Mouse (Mus musculus): ENCODE data around the gene Zfp654. TPM values are rescaled to one million over a fixed set of nuclear protein-coding genes. Genes with fewer than 3 reads are reported as not detected.
A peak's percentile ranks its signal among the peaks of the same experiment; 100 is the strongest.

The Zfp654 gene
- polyA plus RNA-seq, 1 experiment from 2014 or later: 2.4 TPM

GRCm38 (mm10) chr16:64757666-64758400, 93.6 kb downstream of the Zfp654 start:
- Histone ChIP-seq H3K36me3 (ENCODE audit: control insufficient read depth, insufficient read depth, low read length) (no peaks in the 10 kb centered on the region; the same call in 1 of the 2 replicates), H3K4me1 (replicated peaks; ENCODE audit: control insufficient read depth, insufficient read depth) (no peaks in the 10 kb centered on the region), H3K4me3 (ENCODE audit: low read depth, low read length) (no peak overlapping the region), H3K4me2 (replicated peaks; ENCODE audit: low read depth) (no peak overlapping the region), H3K27me3 (ENCODE audit: control insufficient read depth, insufficient read depth, low read length) (no peaks in the 10 kb centered on the region), H3K9me3 (ENCODE audit: control insufficient read depth, low read length) (no peaks in the 10 kb centered on the region), H3K27ac (replicated peaks) (peak overlapping the region; percentile 61), H3K9ac (ENCODE audit: low read length) (no peak overlapping the region)
- no peak for DNase-seq (ENCODE audit: low spot score)
- ATAC-seq (ENCODE audit: low FRiP score, low TSS enrichment): no peak
- WGBS: 66% methylated on average over 7 of the region's 7 CpGs
- TF ChIP-seq CTCF (IDR thresholded peaks at IDR 0.05; ENCODE audit: low read depth) (no peak), EP300 (optimal IDR thresholded peaks at IDR 0.05) (no peak)

GRCm38 (mm10) chr16:64756321-64756720, 95.1 kb downstream of the Zfp654 start:
- no peaks in the 10 kb centered on the region for H3K27me3 ChIP-seq (ENCODE audit: control insufficient read depth, insufficient read depth, low read length)
- WGBS: 74% methylated on average over 6 of the region's 6 CpGs
- H3K9ac ChIP-seq (ENCODE audit: low read length): no peak overlapping the region
- no peak for TF ChIP-seq CTCF (IDR thresholded peaks at IDR 0.05; ENCODE audit: low read depth)
- no peak for TF ChIP-seq EP300 (optimal IDR thresholded peaks at IDR 0.05)
- no peaks in the 10 kb centered on the region; the same call in 1 of the 2 replicates for H3K36me3 ChIP-seq (ENCODE audit: control insufficient read depth, insufficient read depth, low read length)
- ATAC-seq (ENCODE audit: low FRiP score, low TSS enrichment): no peak
- DNase-seq (ENCODE audit: low spot score): no peak
- no peak overlapping the region for H3K27ac ChIP-seq (replicated peaks)
- H3K4me2 ChIP-seq (replicated peaks; ENCODE audit: low read depth): no peak overlapping the region
- no peak overlapping the region for H3K4me3 ChIP-seq (ENCODE audit: low read depth, low read length)
- H3K4me1 ChIP-seq (replicated peaks; ENCODE audit: control insufficient read depth, insufficient read depth): no peaks in the 10 kb centered on the region
- no peaks in the 10 kb centered on the region for H3K9me3 ChIP-seq (ENCODE audit: control insufficient read depth, low read length)

GRCm38 (mm10) chr16:64754743-64755139, 96.7 kb downstream of the Zfp654 start:
- Histone ChIP-seq H3K27me3 (ENCODE audit: control insufficient read depth, insufficient read depth, low read length) (no peaks in the 10 kb centered on the region), H3K4me2 (replicated peaks; ENCODE audit: low read depth) (no peak overlapping the region), H3K27ac (replicated peaks) (no peak overlapping the region), H3K9ac (ENCODE audit: low read length) (no peak overlapping the region), H3K4me3 (ENCODE audit: low read depth, low read length) (no peak overlapping the region), H3K36me3 (ENCODE audit: control insufficient read depth, insufficient read depth, low read length) (no peaks in the 10 kb centered on the region; the same call in 1 of the 2 replicates), H3K4me1 (replicated peaks; ENCODE audit: control insufficient read depth, insufficient read depth) (no peaks in the 10 kb centered on the region), H3K9me3 (ENCODE audit: control insufficient read depth, low read length) (no peaks in the 10 kb centered on the region)
- no peak for ATAC-seq (ENCODE audit: low FRiP score, low TSS enrichment)
- WGBS: 37% methylated on average over 3 of the region's 3 CpGs
- TF ChIP-seq EP300 (optimal IDR thresholded peaks at IDR 0.05) (no peak), CTCF (IDR thresholded peaks at IDR 0.05; ENCODE audit: low read depth) (peak; percentile 81)
- DNase-seq (ENCODE audit: low spot score): no peak

- TF ChIP-seq EP300 (optimal IDR thresholded peaks at IDR 0.05) (no peak), CTCF (IDR thresholded peaks at IDR 0.05; ENCODE audit: low read depth) (no peak)
- Histone ChIP-seq H3K4me3 (ENCODE audit: low read depth, low read length) (no peak overlapping the region), H3K9me3 (ENCODE audit: control insufficient read depth, low read length) (no peaks in the 10 kb centered on the region), H3K9ac (ENCODE audit: low read length) (no peak overlapping the region), H3K4me1 (replicated peaks; ENCODE audit: control insufficient read depth, insufficient read depth) (no peaks in the 10 kb centered on the region), H3K27ac (replicated peaks) (no peak overlapping the region), H3K27me3 (ENCODE audit: control insufficient read depth, insufficient read depth, low read length) (no peaks in the 10 kb centered on the region), H3K4me2 (replicated peaks; ENCODE audit: low read depth) (no peak overlapping the region), H3K36me3 (ENCODE audit: control insufficient read depth, insufficient read depth, low read length) (no peaks in the 10 kb centered on the region)
- 55% methylated on average over 3 of the region's 3 CpGs for WGBS
- no peak for ATAC-seq (ENCODE audit: low FRiP score, low TSS enrichment)
- no peak for DNase-seq (ENCODE audit: low spot score)
These were observed 97.3 kb downstream of the Zfp654 start for GRCm38 (mm10) chr16:64753990-64754742.

GRCm38 (mm10) chr16:64748237-64748636, 103.2 kb downstream of the Zfp654 start:
- 10% methylated on average over 10 of the region's 10 CpGs for WGBS
- Histone ChIP-seq H3K27ac (replicated peaks) (no peak overlapping the region), H3K4me2 (replicated peaks; ENCODE audit: low read depth) (no peak overlapping the region), H3K9ac (ENCODE audit: low read length) (no peak overlapping the region), H3K36me3 (ENCODE audit: control insufficient read depth, insufficient read depth, low read length) (no peaks in the 10 kb centered on the region), H3K4me1 (replicated peaks; ENCODE audit: control insufficient read depth, insufficient read depth) (no peaks in the 10 kb centered on the region), H3K27me3 (ENCODE audit: control insufficient read depth, insufficient read depth, low read length) (no peaks in the 10 kb centered on the region), H3K9me3 (ENCODE audit: control insufficient read depth, low read length) (no peaks in the 10 kb centered on the region), H3K4me3 (ENCODE audit: low read depth, low read length) (no peak overlapping the region)
- TF ChIP-seq CTCF (IDR thresholded peaks at IDR 0.05; ENCODE audit: low read depth): peak; percentile 98
- no peak for TF ChIP-seq EP300 (optimal IDR thresholded peaks at IDR 0.05)
- peak; percentile 77 for DNase-seq (ENCODE audit: low spot score)
- ATAC-seq (ENCODE audit: low FRiP score, low TSS enrichment): no peak

GRCm38 (mm10) chr16:64745089-64745488, 106.4 kb downstream of the Zfp654 start:
- no peak overlapping the region for H3K4me3 ChIP-seq (ENCODE audit: low read depth, low read length)
- no peaks in the 10 kb centered on the region for H3K36me3 ChIP-seq (ENCODE audit: control insufficient read depth, insufficient read depth, low read length)
- no peaks in the 10 kb centered on the region for H3K9me3 ChIP-seq (ENCODE audit: control insufficient read depth, low read length)
- no peak overlapping the region for H3K4me2 ChIP-seq (replicated peaks; ENCODE audit: low read depth)
- no peaks in the 10 kb centered on the region for H3K4me1 ChIP-seq (replicated peaks; ENCODE audit: control insufficient read depth, insufficient read depth)
- no peaks in the 10 kb centered on the region for H3K27me3 ChIP-seq (ENCODE audit: control insufficient read depth, insufficient read depth, low read length)
- no peak overlapping the region for H3K9ac ChIP-seq (ENCODE audit: low read length)
- no peak for TF ChIP-seq EP300 (optimal IDR thresholded peaks at IDR 0.05)
- no peak for TF ChIP-seq CTCF (IDR thresholded peaks at IDR 0.05; ENCODE audit: low read depth)
- ATAC-seq (ENCODE audit: low FRiP score, low TSS enrichment) (no peak), DNase-seq (ENCODE audit: low spot score) (no peak)
- no peak overlapping the region for H3K27ac ChIP-seq (replicated peaks)
- WGBS: 80% methylated on average over 4 of the region's 4 CpGs

Data from stomach, postnatal 0 days (tissue).